Mouse (Mus musculus) G1E-ER4 (cell line): ENCODE data around the gene Pcsk6. TPM values are rescaled to one million over a fixed set of nuclear protein-coding genes. Genes with fewer than 3 reads are reported as not detected.

Source experiments
- GATA1 ChIP-seq: IDR thresholded peaks from one replicate; pipeline ENCODE4 v1.8.0; 2012; ENCODE audit warnings: low read length, inconsistent platforms
- polyA plus RNA-seq: library from polyadenylated mRNA; stranded (reverse); fragments of >175 nt; gene quantifications from 2 replicates; pipeline ENCODE4 v1.2.3, GENCODE M21; 2012

Pcsk6 gene
- polyA plus RNA-seq, result not detected in 2 replicates

DNA sequence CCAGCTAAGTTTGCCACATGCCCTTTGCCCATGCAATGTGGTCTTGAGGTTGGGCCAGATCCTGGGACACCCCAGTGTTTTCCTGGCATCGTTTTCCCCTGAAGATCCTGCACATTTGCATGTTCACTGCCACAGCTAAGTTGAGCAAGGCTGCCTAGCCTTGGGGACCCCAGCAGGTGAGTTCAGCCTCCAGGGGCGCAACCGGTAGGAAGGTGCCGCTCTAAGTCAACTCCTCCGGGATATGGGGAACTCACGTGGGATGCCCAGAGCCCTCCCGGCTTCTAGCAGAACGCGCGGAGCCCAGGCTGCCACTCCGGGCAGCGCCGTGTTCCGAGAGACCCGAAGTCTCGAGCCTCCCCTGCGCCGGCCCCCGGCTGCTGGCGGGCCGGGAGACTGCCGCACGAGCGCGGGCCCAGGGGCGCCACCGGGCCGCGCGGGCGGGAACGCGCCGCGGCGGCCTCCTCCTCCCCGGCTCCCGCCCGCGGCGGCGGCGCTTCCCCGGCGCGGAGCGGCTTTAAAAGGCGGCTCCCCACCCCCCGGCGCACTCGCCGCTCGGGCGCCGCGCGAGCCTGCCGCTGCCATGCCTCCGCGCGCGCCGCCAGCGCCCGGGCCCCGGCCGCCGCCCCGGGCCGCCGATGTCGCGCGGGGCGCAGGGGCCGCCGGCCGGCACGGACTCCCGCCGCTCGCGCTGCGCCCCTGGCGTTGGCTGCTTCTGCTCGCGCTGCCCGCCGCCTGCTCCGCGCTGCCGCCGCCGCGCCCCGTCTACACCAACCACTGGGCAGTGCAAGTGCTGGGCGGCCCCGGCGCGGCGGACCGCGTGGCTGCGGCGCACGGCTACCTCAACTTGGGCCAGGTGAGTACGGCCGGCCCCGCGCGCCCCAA lies at the start of gene Pcsk6:
Gene Pcsk6, plus strand, starts transcription at position 144 of the 882 bp plus-strand sequence.
- no peak for TF ChIP-seq GATA1

DNA sequence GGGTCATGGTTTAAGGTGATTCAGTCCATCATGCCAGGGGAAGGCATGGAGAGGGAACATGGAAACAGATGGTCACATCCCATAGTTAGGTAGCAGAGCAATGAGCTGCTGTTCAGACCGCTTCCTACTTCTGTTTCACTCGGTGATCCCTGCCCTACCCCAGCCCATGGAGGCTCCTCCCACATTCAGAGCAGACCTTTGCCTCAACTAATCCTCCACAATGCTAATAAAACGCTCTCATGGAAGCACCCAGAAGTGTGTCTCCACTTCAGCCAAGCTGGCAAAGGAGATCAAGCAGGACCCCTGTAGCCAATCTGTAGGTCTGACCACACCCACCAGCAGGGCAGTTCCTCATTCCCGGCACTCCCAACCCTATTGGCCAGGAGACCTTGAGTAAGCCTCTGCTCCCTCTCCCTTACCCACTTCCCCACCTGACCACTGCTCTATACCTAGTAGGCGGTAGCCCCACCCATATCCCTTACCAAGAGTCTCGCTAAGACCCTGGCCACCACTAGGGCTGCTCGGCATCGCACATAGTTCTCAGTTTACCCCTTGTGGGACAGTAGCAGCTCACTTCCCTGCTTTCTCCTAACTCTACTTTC lies 47.8 kb upstream of the Pcsk6 start:
- TF ChIP-seq GATA1, result no peak

DNA sequence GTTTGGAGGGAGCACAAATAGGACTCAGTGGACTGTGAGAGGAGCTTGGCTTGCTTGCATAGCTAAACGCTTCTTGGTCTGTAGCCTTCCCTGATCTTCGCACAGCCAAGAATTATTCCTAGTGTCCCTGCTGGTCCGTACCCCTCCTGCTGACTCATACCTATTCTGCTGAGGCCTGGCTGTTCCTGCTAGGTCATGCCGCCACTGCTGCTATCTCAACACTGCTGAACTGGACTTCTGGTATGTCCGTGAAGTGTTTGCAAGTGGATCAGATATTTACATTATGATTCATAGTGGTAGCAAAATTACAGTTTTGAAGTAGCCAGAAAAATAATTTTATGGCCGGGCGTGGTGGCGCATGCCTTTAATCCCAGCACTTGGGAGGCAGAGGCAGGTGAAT lies 44.0 kb upstream of the Pcsk6 start:
- TF ChIP-seq GATA1, result no peak

DNA sequence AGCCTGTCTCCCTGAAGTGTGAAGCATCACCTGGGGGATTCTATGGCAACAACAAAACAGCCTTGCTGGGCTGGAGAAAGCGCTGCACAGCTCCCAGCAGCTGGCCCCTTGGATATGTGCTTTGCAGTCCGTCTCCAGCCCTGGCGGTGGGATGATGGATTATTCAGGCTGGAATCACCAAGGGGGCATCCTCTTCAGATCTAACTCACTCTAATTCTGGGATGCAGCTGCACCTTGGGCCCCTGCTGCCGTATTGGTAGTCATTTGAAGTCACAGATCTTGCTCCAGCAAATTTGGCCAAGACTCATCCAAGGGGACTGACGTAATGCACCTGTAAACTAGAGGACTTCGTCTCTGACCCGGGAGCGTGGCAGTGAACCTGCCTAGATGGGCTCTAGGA lies 41.1 kb upstream of the Pcsk6 start:
- TF ChIP-seq GATA1, result no peak

DNA sequence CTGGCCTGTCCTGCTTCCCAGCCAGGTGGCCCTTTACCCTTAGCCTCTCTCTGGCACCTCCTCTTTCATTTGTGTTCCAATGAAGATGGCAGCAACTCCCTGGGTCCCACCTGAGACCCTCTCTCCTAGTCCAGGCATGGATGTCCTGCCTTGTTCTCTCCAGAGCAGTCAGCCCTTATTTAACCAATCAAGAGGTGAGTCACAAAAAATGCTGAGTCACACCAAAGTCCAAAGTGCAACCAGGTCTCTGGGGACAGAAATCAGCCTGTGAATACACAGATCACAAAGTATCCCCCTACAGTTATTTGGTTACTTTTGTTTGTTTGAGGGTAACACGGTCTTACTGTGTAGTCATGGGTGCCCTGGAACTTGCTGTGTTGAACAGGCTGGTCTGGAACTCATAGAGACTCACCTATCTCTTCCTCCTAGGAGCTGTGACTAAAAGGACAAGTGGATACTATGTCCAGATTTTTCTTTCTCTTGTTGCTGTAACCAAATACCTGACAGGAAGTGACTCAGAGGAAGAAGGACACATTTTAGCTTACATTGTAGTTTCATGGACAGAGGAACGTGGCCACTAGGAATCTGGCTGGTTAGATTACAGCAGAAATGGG lies 38.9 kb upstream of the Pcsk6 start:
- TF ChIP-seq GATA1, result no peak

DNA sequence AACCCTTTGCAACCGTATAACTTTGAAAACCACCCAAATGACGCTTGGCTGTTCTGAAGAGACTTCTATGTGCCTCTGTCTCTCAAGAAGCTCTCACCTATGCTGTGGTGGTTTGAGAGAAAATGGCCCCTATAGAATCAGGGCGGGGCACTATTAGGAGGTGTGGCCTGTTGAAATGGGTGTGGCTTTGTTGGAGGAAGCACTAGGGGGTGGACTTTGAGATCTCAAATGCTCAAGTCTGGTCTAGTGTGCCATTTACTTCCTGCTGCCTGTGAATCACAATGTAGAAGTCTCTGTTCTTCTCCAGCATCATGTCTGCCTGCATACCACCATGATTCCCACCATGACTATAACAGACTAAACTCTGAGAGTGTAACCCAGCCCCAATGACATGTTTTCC lies 21.8 kb upstream of the Pcsk6 start:
- no peak for TF ChIP-seq GATA1

DNA sequence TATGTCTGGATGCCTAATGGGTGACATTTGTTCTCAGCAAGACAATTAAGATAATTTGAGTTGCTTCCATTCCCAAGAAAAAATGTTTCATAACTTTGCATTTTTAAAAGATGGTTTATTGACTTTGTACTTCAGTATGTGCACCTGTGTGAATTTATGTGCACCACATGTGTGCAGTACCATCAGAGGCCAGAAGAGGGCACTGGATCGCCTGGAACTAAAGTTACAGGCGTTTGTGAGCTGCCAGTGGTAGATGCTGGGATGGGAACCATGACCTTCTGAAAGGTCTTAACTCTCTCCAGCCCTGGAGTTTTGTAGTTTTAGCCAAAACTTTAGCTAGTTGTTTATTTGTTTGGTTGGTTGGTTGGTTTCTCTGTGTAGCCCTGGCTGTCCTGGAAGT lies 18.3 kb upstream of the Pcsk6 start:
- TF ChIP-seq GATA1, result no peak

DNA sequence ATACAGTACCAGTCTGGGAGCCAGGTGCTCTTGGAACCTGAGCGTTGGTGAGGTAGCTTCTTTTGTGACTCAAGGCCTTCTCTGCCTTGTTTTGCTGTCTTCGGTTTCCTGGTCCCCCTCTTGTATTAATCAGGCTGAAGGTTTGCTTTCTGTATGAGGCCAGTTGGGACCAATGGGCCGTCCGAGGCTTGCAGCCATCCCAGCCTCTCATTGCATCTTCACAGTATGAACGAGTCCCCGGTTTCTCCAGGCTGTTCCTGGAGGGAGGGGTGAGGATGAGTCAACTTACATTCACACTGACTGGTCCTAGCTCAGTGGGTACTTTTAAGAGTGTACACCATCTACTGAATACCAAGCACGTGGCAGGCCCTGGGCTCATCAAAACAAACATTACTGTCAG lies 553 bp upstream of the Pcsk6 start:
- no peak for TF ChIP-seq GATA1

DNA sequence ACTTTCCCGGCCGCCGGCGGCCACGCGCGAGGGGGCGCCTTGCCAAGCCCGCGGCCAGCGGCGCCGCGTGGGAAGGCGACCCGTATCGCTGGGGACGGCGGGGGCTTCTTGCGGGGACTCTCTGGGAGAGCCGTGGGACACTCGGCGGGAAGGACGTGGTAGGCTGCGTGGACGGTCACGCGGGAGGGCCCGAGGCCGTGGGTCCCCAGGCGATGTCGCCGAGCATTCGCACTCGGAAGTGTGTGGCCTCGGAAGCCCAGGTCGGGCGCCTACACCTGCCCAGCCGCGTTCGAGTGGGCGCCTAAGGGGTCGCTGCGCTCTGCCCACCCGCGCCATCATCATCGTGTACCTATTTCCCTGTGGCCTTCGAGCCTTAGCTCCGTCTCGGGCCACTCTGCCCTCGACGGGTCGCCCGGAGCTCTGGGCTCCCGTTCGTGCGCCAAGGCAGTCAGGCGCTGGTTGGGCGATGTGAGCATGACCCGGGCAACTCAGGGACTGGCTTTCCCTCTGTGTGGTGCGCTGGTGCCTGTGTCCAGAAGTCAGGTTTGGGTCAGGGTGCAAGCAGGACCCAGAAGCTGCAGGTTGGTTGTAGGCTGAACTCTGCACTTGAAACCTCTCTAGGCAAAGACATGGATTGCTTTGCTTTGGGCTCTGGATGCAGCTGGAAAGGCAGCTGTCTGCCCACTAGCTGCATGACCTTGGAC lies 1.1 kb downstream of the Pcsk6 start:
- TF ChIP-seq GATA1, result no peak

DNA sequence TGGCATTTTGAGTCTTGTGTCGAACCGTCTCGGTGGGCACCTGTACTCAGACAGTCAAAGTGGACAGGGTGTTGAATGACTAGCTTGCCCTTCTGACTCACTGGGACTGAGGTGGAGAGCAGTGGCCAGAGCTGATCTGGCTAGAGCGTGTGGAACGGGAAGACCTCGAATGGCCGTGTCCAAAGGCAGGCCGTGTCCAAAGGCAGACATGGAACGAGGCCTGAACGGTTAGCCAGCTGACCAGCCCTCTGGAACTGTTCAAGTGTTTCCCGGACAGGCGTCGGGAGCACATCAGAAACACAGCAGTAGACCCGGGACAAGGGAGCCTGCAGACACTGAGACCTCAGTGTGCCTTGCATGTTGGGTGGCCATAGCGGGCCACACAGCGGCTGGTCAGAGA lies 7.6 kb downstream of the Pcsk6 start:
- TF ChIP-seq GATA1, result no peak

DNA sequence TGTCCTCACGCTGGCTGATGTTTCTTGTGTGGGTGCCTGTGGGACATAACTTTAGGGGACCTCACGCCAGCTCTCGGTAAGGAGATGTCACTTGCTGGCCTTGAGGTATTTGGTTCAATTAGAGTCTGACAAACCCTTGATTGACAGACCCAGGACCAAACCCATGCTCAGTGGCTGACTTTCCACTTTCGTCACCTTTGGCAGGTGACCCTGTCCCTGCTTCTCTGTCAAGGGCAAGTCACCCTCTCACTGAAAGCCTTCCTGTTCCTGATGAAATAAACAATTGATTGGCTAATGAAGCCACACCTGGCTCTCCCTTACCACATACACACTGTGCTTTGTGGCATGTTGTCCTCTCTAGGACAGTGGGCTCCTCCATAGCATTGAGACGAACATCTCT lies 8.3 kb downstream of the Pcsk6 start:
- TF ChIP-seq GATA1, result no peak

DNA sequence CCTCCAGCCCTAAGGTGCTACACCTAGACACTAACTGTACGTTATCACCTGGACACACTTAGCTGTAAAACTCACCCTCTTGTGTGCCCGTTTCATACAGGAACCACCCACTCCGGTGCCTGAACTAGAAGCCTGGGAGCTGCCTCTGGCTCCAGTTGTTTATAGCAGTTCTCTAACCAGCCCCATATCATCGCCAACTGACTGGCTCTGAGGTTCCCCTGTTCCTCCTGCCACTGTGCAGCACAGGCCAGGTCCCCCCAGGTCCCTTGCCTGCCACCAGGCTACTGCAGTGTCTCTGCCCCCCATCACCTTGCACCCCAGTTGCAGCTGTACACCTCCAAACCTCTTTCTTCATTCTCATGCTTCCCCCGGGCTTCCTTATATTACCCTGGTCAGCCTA lies 8.7 kb downstream of the Pcsk6 start:
- TF ChIP-seq GATA1, result no peak

DNA sequence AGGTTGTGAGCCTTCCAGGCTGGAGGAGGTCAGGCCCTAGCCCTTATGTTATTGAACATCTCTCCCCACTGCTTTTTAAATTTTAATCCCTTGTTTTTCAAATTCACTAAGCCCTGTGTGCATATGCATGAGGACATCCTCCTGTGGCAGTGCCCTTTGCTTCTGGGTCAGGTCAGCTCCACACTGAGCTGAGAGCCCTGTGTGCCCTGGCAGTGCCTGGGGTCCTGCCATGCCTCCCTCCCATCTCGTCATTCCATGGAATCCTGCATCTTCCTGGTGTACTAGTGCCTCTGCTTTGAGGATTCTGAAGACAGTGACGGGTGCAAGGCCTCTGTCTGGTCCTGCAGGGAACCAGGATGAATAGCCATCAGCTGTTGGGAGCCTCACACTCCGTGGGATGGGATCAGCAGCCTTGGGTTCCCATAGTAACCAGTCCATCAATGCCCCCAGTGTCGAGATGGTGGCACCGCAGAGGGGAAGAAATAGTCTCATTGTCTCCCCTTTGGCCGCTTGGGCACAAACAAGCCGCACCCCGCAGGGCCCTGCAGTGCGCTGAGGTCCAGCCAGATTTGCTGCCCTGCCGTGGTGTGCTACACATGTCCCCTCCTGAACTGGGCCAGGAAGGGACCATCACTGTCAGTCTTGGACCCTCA lies 9.5 kb downstream of the Pcsk6 start:
- no peak for TF ChIP-seq GATA1

DNA sequence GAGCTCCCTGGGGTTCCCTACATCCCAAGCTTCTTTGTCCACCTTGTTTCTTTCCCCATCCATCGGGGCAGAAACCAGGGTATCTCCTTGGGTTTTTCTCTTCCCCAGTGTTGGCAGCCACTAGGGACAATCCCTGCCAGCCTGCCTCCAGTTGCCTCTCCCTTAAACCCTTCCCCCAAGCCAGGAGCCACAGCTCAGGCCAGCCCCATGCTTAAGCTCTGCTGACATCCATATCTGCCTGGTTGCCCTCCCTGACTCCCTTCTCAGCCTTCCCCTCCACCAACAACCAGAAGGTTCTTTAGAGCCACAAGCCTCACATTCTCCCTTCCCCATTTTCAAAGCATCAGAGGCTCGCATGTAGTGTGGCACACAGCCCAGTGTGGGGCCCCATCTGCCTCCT lies 10.3 kb downstream of the Pcsk6 start:
- TF ChIP-seq GATA1, result no peak

DNA sequence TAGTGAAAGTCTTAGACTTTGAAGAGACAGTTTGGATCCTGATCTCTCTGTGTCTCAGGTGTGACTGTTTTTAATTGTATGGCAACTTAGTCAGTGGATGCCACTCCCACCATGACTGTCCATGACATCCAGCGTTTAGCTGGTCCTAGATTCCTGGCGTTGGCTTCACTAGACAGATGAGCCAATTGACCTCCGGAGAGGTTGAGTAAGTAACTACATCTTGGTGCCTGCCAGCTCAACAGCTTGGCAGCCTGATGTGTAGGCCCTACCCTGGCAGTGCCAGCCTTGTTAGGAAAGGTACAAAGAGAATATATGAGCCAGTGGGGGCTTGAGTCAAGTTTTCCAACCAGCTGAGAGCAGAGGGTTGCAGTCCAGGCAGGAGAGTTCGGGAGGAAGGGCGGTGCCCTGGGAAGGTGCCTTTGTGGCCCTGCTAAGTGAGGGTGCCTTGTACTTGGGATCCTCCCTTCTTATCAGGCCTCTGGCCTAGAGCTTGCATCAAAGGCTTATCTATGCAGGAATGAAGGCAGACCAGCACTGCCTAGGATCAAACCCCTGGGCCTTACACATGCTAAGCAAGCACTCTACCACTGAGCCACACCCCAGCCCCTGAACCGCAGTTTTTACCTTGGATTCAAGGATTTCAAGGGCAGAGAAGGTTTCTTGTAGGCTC lies 11.8 kb downstream of the Pcsk6 start:
- TF ChIP-seq GATA1, result no peak
